Mouse (Mus musculus) heart, embryonic 12.5 days (tissue): Measurements from ENCODE around the gene Tollip. TPM values are rescaled to one million over a fixed set of nuclear protein-coding genes. Genes with fewer than 3 reads are reported as not detected.

Experiments
- ATAC-seq: fragments of 200-750 bp; cut with Nextera tagmentation; 2 replicates; pipeline ENCODE4 v1.8.0; 2017; ENCODE audit warnings: moderate TSS enrichment, moderate library complexity; ENCODE audit not compliant: insufficient number of reproducible peaks, low FRiP score
- H3K27ac ChIP-seq: fragments of 300-500 bp; sonication (generic); 2 replicates; pipeline ENCODE4 v1.5.1; 2016; ENCODE audit warnings: mild to moderate bottlenecking, moderate library complexity; ENCODE audit not compliant: poor library complexity, severe bottlenecking
- H3K27me3 ChIP-seq: fragments of 300-500 bp; sonication (generic); replicated peaks from 2 replicates; pipeline ENCODE4 v1.6.1; 2016; ENCODE audit warnings: mild to moderate bottlenecking, moderate library complexity
- H3K36me3 ChIP-seq: fragments of 300-500 bp; sonication (generic); 2 replicates; pipeline ENCODE4 v1.6.1; 2016; ENCODE audit warnings: mild to moderate bottlenecking, moderate library complexity
- H3K4me1 ChIP-seq: fragments of 300-500 bp; sonication (generic); replicated peaks from 2 replicates; pipeline ENCODE4 v1.6.1; 2016; ENCODE audit warnings: mild to moderate bottlenecking
- H3K4me2 ChIP-seq: fragments of 300-500 bp; sonication (generic); 2 replicates; pipeline ENCODE4 v1.6.1; 2016; ENCODE audit warnings: mild to moderate bottlenecking, moderate library complexity
- H3K4me3 ChIP-seq: fragments of 300-500 bp; sonication (generic); 2 replicates; pipeline ENCODE4 v1.5.1; 2016; ENCODE audit warnings: mild to moderate bottlenecking
- H3K9ac ChIP-seq: fragments of 300-500 bp; sonication (generic); 2 replicates; pipeline ENCODE4 v1.6.1; 2016; ENCODE audit warnings: mild to moderate bottlenecking, moderate library complexity
- H3K9me3 ChIP-seq: fragments of 300-500 bp; sonication (generic); replicated peaks from 2 replicates; pipeline ENCODE4 v1.6.1; 2016; ENCODE audit warnings: mild to moderate bottlenecking, moderate library complexity
- WGBS: fragments of 180-500 bp; shearing (Covaris S2); methylation state at CpG from one replicate; pipeline ENCODE4 v1.1.7; 2016; 5-methylcytosine and 5-hydroxymethylcytosine counted together
- polyA plus RNA-seq: library from polyadenylated mRNA; unstranded; fragments of >200 nt; fragmentation: Nextera tagmentation; extraction: Ambion mirVana; gene quantifications from 2 replicates; pipeline ENCODE4 v1.2.1, GENCODE M21; 2016

Tollip gene
- polyA plus RNA-seq = 41.1 and 41.3 TPM in 2 replicates

DNA sequence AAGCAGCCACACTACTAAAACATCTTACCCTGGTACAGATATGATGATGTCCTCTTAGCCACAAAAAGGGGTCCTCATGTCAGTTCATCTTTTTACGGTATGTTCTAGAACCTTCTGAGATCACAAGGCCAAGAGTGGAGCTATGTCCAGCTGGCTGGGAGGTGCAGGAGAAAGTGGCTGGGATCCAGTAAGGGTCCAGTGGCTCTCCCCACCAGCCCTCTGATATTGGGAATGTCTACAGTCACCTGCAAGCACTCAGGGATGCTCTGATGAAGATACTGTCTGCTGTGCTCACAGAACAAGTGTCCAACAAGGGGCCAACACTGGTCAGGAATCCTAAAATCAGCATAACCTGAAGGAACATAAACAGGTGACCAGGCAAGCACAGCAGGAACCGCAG lies at the start of gene Tollip:
Gene Tollip (minus strand): TSS at position 101 of the 400 bp plus-strand sequence.
- H3K9me3 ChIP-seq = no peaks in the 10 kb centered on the region

DNA sequence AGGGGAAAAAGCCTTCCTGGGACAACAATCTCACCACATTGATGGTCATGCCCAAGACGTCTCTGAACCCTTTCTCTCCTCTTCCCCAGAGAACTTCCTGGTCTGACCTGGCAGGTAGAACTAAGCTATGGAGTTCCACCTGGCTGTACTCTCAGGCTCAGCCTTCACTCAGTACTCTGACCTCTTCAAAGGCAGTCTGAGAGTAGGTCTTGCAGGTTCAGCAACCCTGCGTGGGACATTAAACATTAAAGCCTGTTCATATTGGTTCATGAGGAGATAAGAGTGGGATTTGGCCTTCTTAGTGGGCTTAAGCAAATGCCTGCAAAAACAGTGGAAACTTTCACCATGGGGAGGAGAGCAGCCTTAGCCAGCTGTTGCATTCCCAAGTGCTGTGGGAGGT lies 48.0 kb upstream of the Tollip start:
- Histone ChIP-seq H3K27ac (no peak overlapping the region), H3K4me1 (no peaks in the 10 kb centered on the region), H3K4me3 (no peak overlapping the region), H3K36me3 (no peaks in the 10 kb centered on the region), H3K4me2 (no peak overlapping the region), H3K9ac (no peak overlapping the region), H3K27me3 (peaks cover 48% of the 10 kb centered on the region), H3K9me3 (no peaks in the 10 kb centered on the region)
- WGBS = 63% methylated on average over 2 of the region's 2 CpGs
- no peak for ATAC-seq

More for the DNA sequence above, at the start of gene Tollip:
- Histone ChIP-seq H3K4me3 (no peak within 1 kb of the TSS), H3K27ac (no peak within 1 kb of the TSS), H3K4me1 (no peaks in the 10 kb centered on the region), H3K27me3 (peaks cover under 1% of the 10 kb centered on the region), H3K4me2 (no peak within 1 kb of the TSS), H3K36me3 (no peaks in the 10 kb centered on the region), H3K9ac (no peak within 1 kb of the TSS)
- WGBS = 79% methylated on average over 2 of the region's 2 CpGs
- no peak for ATAC-seq

DNA sequence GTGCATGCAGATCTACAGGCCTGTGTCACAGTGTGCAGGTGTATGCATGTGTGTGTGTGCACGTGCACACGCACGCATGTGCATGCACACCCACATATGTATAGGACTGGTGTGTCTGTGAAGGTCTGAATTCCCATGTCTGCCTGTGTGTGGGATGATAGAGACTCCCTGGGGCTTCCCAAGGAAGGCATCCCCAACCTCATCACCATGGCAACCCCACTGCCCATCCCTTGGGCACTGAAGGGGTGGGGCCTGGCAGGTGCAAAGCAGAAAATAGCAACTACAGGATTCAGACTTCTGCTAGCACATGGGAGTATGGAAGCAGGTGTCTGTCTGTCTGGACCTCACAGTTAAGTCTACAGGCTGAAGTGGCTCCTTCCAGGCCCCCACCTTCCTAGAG lies 44.2 kb upstream of the Tollip start:
- Histone ChIP-seq H3K4me1 (no peaks in the 10 kb centered on the region), H3K9me3 (no peaks in the 10 kb centered on the region), H3K27me3 (peaks cover 40% of the 10 kb centered on the region), H3K4me3 (no peak overlapping the region), H3K27ac (no peak overlapping the region), H3K4me2 (no peak overlapping the region), H3K36me3 (no peaks in the 10 kb centered on the region), H3K9ac (no peak overlapping the region)
- WGBS = 88% methylated on average over 3 of the region's 3 CpGs
- ATAC-seq = no peak

GRCm38 (mm10) chr7:141961491-141961890 lies 43.2 kb upstream of the Tollip start:
- H3K9ac ChIP-seq = no peak overlapping the region
- no peaks in the 10 kb centered on the region for H3K36me3 ChIP-seq
- no peaks in the 10 kb centered on the region for H3K4me1 ChIP-seq
- no peaks in the 10 kb centered on the region for H3K9me3 ChIP-seq
- no peak overlapping the region for H3K27ac ChIP-seq
- 74% methylated on average over 3 of the region's 3 CpGs for WGBS
- no peak overlapping the region for H3K4me3 ChIP-seq
- no peak overlapping the region for H3K4me2 ChIP-seq
- ATAC-seq = no peak
- peaks cover 41% of the 10 kb centered on the region for H3K27me3 ChIP-seq

DNA sequence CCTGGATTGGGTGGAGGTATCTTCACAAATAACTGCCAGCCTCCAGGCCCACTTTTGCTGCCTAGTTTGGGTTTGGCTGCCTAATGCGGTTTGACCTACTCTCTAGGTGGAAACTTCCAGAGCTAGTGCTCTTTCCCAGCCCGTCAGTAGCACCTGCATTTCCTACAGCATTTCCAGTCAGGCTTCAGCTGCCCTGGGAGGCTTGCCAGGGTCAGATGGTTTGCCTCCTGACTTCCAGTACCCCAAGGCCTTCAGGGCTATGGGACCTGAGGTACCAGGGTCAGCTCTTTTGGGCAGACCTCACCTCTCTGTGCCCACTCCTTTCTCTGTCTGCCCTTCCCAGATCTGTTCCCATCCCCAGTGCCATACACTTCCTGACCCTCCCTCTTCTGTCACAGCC lies 42.6 kb upstream of the Tollip start:
- Histone ChIP-seq H3K4me3 (no peak overlapping the region), H3K27ac (no peak overlapping the region), H3K9me3 (no peaks in the 10 kb centered on the region), H3K36me3 (no peaks in the 10 kb centered on the region), H3K4me1 (no peaks in the 10 kb centered on the region), H3K27me3 (peaks cover 45% of the 10 kb centered on the region), H3K4me2 (no peak overlapping the region), H3K9ac (no peak overlapping the region)
- 72% methylated on average over 2 of the region's 2 CpGs for WGBS
- no peak for ATAC-seq

GRCm38 (mm10) chr7:141959133-141959532 lies 40.8 kb upstream of the Tollip start:
- H3K4me3 ChIP-seq = no peak overlapping the region
- 63% methylated on average over 1 of the region's 1 CpGs for WGBS
- no peaks in the 10 kb centered on the region for H3K4me1 ChIP-seq
- ATAC-seq = no peak
- no peaks in the 10 kb centered on the region for H3K36me3 ChIP-seq
- H3K9ac ChIP-seq = no peak overlapping the region
- H3K9me3 ChIP-seq = no peaks in the 10 kb centered on the region
- H3K27ac ChIP-seq = no peak overlapping the region
- H3K4me2 ChIP-seq = no peak overlapping the region
- H3K27me3 ChIP-seq = peaks cover 49% of the 10 kb centered on the region

GRCm38 (mm10) chr7:141958211-141958610 lies 39.9 kb upstream of the Tollip start:
- no peak for ATAC-seq
- Histone ChIP-seq H3K4me3 (no peak overlapping the region), H3K27me3 (peaks cover 56% of the 10 kb centered on the region), H3K27ac (no peak overlapping the region), H3K36me3 (no peaks in the 10 kb centered on the region), H3K9ac (no peak overlapping the region), H3K4me2 (no peak overlapping the region), H3K4me1 (no peaks in the 10 kb centered on the region), H3K9me3 (no peaks in the 10 kb centered on the region)
- 68% methylated on average over 2 of the region's 2 CpGs for WGBS

GRCm38 (mm10) chr7:141957524-141958051 lies 39.3 kb upstream of the Tollip start:
- Histone ChIP-seq H3K4me1 (no peaks in the 10 kb centered on the region), H3K27me3 (peaks cover 58% of the 10 kb centered on the region), H3K4me3 (no peak overlapping the region), H3K27ac (no peak overlapping the region), H3K9me3 (no peaks in the 10 kb centered on the region), H3K9ac (no peak overlapping the region), H3K36me3 (no peaks in the 10 kb centered on the region), H3K4me2 (no peak overlapping the region)
- WGBS = 70% methylated on average over 4 of the region's 4 CpGs
- ATAC-seq = no peak

GRCm38 (mm10) chr7:141956174-141956566 lies 37.9 kb upstream of the Tollip start:
- Histone ChIP-seq H3K4me3 (no peak overlapping the region), H3K36me3 (no peaks in the 10 kb centered on the region), H3K4me2 (no peak overlapping the region), H3K27ac (no peak overlapping the region), H3K9ac (no peak overlapping the region), H3K27me3 (peaks cover 65% of the 10 kb centered on the region), H3K9me3 (peaks cover 5% of the 10 kb centered on the region), H3K4me1 (no peaks in the 10 kb centered on the region)
- 70% methylated on average over 8 of the region's 8 CpGs for WGBS
- ATAC-seq = no peak

GRCm38 (mm10) chr7:141955565-141956173 lies 37.4 kb upstream of the Tollip start:
- H3K4me1 ChIP-seq = no peaks in the 10 kb centered on the region
- ATAC-seq = no peak
- H3K9ac ChIP-seq = no peak overlapping the region
- H3K4me3 ChIP-seq = no peak overlapping the region
- peaks cover 5% of the 10 kb centered on the region for H3K9me3 ChIP-seq
- no peak overlapping the region for H3K4me2 ChIP-seq
- H3K27me3 ChIP-seq = peaks cover 70% of the 10 kb centered on the region
- no peak overlapping the region for H3K27ac ChIP-seq
- no peaks in the 10 kb centered on the region for H3K36me3 ChIP-seq
- WGBS = 69% methylated on average over 5 of the region's 5 CpGs

GRCm38 (mm10) chr7:141953616-141954015 lies 35.3 kb upstream of the Tollip start:
- H3K4me2 ChIP-seq = no peak overlapping the region
- H3K36me3 ChIP-seq = no peaks in the 10 kb centered on the region
- H3K4me3 ChIP-seq = no peak overlapping the region
- 63% methylated on average over 6 of the region's 6 CpGs for WGBS
- peaks cover 13% of the 10 kb centered on the region for H3K4me1 ChIP-seq
- no peak overlapping the region for H3K27ac ChIP-seq
- peaks cover 82% of the 10 kb centered on the region for H3K27me3 ChIP-seq
- H3K9me3 ChIP-seq = peaks cover 5% of the 10 kb centered on the region
- no peak for ATAC-seq
- H3K9ac ChIP-seq = no peak overlapping the region

DNA sequence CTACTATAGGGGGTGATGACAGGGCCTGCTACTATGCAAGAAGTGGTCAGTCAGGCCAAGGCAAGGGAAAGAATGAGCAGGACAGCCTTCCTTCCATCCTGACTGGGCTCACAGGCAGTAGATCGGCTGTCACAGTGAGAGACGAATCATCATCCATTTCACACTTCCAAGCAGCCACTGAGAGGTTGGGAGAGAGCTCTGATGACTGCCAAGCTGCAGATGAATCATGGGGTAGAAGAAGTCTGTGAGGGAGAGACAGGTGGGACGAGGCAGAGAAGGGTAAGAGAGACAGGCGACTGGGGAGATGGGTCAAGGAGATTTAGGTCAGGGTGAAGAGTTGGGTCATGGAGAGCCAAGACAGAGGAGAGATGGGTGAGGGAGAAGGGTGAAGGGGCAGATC lies 34.6 kb upstream of the Tollip start:
- peaks cover 86% of the 10 kb centered on the region for H3K27me3 ChIP-seq
- no peak overlapping the region for H3K4me3 ChIP-seq
- no peak overlapping the region for H3K4me2 ChIP-seq
- no peak for ATAC-seq
- H3K9ac ChIP-seq = no peak overlapping the region
- 63% methylated on average over 4 of the region's 4 CpGs for WGBS
- peaks cover 13% of the 10 kb centered on the region for H3K4me1 ChIP-seq
- no peaks in the 10 kb centered on the region for H3K36me3 ChIP-seq
- H3K27ac ChIP-seq = no peak overlapping the region
- peaks cover 5% of the 10 kb centered on the region for H3K9me3 ChIP-seq
